Mouse (Mus musculus): ENCODE measurements around the gene Trim2.

The Trim2 gene

DNA sequence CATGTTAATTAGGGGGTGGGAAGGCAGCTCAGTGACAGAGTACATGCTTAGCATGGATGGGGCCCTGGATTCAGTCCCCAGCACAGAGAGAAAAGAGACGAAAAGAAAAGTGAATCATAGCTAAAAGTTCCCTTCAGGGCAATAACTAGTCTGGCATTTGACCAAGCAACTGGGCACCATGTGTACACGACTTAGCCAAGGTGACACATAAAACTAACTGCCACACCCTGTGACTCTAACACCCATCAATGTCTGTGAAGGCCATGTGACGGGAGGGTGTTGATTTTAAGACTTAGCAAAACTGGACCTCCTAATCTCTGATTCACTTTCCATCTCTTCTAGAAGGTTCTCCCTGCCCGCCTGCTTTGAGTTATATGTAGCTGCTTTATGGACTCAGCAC lies 12.2 kb upstream of the Trim2 start:
- no peak for DNase-seq

DNA sequence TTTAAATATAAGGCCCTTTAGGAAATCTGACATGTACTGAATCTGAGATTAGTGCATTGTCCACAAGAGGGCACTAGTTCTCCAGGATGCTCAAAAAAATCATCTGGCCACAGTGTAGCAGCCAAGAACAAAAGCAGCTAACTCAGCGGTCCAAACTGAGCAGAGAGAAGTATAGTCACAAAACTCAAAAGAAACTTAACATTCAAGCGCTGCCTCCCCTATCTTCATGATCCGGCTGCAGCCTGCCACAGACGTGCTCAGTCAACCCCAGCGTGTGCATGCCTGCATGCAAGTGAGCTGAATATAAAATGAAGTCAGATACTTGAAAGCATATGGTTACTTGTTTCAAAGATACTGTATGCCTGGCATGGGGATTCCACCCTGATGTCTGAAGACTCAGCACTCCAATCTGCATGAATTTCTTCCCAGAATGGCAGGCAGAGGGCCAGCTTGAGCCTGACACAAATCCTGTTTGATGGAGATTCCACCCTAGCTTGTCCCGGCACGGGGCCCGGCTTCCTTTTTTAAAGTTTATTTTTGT lies 8.0 kb upstream of the Trim2 start:
- DNase-seq = peak; percentile 59 to 61

DNA sequence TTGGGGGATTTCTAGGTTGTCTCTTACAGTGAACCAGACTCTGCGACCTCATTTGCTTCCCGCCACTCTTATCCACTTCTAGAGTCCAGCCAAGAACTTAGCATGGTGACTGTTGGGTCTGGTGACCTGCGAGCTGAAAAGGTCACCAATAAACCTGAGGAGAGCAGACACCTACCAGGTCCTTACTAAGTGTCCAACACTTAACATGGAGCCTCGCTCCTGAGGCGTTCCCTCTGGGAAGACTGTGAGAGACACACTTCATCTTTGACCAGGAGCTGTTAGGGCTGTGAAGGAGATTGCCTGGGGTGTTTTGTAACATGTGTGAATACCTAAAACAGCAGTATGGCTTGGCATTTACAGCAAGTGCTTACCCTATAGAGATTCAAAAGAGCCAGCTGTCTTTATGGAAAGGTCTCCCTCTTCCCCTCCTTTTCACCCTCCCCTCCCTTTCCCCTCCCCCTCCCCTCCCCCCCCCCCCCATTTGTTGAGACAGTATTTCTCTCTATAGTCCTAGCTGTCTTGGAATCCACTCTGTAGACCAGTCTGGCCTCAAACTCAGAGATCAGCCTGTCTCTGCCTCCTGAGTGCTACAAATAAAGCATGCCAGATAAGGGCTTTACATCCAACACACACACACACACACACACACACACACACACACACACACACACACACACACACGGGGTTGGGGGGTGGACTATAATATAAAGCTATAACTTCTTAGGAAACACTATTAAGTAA lies 7.3 kb upstream of the Trim2 start:
- no peak for DNase-seq

DNA sequence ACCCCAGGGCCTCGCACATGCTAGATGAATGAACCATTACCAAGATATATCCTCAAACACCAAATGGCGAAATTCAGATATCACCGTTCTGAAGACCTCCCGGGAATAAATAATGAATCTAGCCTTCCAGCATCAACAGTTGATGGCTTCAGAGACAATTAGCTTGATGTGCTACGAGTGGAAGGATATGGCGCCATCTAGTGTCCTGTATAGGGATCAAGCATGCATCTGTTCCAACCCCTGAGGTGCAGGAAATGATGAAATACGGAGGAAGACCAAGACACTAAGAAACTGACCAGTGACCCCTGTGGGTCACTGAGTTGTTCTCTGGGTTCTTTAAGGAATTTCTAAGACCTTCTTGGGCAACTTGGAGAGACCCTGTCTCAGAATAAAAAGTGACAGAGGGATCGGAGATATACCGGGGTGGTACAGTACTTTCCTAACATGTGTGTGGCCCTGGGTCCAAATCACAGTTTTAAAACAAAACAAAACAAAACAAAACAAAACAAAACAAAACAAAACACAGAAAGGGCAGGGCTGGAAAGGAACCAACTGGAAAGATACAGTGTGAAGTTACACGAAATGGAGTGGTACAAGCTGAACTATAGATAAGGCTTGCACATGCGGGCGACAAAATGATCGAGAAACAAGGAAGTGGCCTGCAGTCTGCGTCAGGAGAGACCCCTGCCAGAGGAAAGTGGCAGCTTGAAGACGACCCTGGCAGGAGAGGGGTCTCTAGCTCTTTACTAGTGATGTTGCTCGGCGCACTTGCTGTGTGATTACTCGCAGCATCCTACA lies 6.5 kb upstream of the Trim2 start:
- peak; percentile 73 to 76 for DNase-seq

DNA sequence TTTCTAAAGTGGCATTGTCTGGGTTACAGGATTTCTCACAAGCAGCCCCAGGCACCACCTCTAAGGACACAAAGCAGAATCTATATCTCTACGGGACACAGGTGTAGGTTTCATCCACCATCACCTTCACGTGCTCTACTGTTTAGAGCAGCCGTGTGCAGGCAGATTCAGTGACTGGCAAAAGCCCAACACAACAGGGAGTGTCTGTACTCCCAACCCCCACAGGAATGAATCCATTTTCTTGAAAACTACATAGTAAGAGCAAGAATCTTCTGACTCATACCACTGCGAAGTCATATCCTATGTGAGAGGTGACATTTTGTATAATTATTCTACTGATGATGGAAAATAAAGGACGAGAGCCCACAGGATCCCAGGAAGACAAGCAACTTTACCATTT lies 5.6 kb upstream of the Trim2 start:
- no peak for DNase-seq

DNA sequence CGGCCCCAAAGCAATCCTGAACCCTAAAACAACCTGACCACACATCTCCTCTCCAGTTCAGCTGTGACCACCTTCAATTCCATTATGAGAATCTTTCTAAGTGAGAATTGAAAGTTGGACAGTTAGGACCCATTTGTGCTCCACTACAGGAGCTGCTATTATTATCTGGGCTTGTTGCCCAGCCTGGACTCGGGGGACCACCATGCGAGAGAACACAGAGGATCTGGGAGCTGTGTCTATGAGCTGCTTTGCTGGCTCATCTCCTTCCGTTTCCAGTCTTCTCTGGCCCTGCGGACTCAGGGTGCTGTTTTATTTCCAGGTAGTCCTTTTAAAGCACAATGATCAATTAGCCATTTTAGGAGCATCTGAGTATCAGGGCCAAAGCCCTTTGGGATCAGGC lies 839 bp upstream of the Trim2 start:
- no peak for DNase-seq

DNA sequence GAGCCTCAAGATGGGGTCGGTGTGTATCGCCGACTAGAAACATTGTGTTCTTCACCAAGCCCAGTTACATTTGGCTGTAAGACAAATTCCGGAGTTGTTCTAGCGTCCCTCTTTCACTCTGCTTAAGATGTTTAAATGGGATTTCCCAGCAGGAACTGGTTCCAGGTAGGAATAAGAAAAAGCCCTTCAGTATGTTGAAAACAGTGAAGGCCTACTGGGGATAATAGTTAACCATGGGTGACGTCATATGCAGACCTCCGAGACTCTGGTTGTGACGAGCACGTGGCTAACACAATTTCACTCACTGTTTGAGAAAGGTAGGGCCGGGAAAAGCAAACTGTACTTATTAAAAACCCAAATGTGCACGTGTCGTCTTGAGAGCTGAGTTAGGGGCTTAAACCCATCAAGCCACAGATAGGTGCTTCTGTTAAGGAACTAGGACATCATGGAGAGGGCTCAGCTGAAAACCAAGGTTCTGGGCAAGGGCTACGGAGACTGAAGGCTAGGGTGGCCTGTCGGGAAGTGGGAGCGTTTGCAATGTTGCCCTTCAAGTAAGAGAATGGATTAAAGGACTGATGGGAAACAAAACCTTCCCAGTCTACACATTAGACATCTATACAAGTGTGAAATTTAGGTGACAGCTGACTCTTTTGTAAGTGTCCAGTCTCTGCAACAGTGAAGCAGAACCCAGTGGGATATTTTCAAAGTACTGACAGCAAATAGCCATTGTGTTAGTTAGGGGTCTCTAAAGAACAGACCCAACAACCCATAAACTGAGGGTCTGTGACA lies 761 bp downstream of the Trim2 start:
- no peak for DNase-seq

DNA sequence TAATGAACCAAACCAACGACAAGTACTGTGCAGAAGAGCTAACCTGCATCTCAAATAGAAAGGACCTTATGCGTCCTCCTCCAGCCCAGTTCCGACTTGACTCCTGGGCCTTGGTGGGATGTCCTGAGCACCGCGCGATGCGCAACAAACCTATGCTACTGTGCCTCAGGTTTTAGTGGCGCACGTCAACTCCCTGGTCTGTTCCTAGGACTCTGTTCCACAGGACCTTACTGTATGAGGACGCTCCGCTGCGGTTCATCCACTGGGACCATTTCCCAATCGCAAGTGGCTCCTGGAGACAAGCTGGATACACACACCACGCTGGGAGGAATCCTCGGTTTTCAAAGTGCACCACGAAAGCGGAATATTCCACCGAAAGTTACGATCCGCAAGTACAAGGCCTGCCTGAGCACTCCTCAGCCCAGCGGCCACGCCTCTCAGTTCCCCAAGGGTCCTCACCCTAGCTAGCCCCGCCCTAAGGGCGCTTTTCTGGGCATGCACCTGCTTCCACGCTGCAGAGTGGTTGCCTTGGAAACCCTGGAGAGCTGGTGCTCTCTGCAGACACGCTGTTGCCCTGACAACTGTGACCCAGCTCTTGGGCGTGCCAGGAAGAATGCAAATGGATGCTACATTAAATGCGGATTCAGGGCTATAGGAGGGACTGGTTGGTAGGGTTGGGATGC lies 1.5 kb downstream of the Trim2 start:
- peak; percentile 51 to 66 for DNase-seq

DNA sequence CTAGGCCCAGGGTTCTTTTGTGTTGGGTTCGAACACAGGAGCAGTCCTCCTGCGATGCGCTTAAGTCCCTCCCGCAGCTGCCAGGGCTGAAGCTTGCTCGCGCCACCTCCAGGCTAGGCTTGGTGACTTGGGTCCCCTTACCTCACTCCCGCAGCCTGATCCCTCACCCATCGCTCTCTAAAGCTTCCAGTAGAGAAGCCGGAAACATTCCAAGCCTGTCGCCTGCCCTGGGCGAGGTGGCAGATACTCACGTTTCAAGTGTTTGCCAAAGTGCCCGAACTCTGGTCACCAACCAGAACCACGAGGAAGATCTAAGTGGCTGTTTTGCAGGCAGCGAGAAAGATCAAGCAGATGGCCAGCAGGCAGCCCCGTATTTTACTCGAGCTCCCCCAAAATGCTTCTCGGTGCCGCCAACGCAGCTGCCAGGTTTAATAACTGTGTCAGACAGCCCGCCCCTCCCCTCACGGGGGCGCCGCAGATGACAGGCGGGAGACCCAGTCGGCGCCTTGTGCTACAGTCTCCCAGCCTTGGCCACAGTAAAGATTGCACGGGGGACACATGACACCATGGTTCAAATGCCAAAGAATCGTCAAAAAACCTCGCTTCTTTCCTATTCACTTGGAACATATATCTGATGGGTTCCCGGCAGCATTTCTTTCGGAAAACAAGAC lies 2.2 kb downstream of the Trim2 start:
- DNase-seq = peak; percentile 50 to 59

DNA sequence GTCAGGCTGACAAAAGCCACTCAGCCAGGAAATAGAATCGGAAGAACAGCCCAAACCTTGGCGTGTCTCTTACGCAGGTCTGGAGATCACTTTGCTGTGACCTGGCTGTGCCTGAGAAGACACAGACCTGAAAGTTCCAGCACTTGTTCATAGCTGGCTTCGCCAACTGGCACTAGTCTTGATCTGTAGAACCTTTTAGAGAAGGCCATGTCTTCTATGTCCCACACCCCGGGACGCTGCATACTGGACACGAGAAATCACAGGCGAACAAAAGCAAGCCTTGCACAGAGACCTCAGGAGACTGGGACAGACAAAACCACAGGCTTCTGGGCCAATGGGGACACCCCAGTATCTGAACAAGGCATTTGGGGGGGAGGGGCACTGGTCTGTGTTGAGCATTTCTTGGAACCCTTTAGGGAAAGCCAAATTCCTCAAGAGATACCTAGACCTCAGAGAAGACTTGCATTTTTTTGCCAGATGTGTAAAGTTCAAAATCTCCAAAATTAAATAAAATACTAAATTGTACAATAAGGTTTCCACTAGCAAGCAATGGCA lies 3.2 kb downstream of the Trim2 start:
- DNase-seq = no peak

DNA sequence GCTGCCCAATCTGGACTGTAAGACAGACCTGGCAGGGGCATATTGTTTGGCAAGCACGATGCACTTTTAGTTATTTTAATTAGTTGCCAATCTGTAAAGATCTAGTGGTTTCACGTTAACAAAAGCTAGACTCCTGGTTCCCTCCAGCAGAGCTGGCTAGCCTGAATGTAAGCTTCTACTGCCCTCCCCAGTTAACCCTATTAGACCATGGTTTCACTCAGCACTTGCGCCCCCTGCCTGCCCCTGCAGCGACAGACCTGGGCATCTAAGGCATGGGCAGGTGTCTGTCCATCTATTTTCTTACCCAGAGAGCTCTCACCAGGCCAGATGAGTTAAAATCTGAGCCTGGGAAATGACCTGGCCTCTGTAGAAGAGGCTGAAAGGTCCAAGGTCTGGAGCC lies 4.4 kb downstream of the Trim2 start:
- peak; percentile 33 to 42 for DNase-seq

DNA sequence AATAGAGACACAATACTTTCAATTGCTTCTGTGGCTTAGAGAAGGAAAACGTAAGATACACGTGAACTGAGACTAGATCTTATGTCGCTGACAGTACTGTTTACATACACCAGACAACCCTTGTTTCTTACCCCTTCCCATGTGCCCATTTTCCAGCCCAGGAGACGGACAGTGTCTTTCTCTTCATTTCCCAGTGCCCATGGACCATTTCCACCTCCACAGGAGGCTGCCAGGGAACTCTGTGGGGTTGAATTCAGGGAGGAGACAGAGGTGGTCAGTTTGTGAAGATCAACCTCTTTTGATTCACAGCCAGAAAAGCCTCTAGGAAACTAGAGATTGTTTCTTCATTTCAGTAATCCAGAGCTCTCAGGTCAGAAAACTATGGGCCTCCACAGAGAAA lies 5.0 kb downstream of the Trim2 start:
- no peak for DNase-seq

DNA sequence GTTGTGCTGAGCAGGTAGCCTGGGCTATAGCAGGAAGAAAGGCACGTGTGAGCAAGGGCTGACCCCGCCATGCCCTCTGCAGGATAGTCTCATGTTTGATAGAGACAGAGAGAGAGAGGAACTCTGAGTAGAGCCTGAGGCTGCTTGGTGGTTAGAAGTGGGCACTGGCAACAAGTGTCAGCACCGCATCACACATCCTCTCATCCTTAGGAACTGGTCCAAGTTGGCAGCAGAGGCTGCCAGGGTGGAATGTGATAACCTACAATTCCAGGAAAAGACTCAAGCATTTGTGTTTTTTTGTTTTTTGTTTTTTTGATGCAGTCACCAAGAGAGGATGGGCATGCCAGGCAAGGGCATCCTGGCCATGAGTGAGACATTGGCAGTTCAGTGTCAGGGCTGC lies 8.5 kb downstream of the Trim2 start:
- DNase-seq = no peak

DNA sequence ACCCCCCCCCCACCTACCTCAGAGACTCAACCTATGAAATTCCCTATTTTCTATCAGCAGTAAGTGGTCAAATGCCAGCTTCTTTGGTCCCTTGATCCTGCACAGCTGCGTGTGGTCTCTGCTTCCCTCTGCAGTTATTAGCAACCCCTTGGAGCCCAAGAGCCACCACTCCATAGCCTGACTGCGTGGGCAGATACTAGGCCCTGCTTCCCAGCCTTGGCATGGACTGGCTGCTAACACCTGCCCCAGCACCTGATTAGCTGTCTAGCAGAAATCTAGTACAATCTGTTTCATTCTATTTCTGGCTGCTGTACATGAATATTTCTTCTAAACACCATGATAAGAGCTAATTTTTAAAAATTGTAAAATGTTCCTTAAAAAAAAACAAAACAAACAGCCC lies 10.0 kb downstream of the Trim2 start:
- peak in 1 of 2 experiments; percentile 37 for DNase-seq

DNA sequence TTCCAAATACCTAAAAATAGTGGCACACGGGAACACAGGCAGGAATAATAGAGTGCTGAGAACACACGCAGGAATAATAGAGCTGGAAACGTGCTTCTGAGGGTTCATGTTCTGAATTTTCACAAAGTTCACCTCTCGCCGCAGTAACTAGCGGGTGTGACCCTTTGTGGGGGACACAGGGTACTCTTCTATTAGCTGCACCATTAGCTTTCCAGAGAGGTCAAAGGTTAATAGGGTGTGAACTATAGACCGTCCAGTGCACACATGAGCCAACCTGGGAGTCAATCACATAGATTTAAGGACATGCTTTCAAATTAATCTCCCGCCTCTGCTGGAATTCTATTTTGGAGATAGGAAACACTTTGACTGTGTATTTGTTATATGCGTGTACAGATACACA lies 11.9 kb downstream of the Trim2 start:
- no peak for DNase-seq

DNA sequence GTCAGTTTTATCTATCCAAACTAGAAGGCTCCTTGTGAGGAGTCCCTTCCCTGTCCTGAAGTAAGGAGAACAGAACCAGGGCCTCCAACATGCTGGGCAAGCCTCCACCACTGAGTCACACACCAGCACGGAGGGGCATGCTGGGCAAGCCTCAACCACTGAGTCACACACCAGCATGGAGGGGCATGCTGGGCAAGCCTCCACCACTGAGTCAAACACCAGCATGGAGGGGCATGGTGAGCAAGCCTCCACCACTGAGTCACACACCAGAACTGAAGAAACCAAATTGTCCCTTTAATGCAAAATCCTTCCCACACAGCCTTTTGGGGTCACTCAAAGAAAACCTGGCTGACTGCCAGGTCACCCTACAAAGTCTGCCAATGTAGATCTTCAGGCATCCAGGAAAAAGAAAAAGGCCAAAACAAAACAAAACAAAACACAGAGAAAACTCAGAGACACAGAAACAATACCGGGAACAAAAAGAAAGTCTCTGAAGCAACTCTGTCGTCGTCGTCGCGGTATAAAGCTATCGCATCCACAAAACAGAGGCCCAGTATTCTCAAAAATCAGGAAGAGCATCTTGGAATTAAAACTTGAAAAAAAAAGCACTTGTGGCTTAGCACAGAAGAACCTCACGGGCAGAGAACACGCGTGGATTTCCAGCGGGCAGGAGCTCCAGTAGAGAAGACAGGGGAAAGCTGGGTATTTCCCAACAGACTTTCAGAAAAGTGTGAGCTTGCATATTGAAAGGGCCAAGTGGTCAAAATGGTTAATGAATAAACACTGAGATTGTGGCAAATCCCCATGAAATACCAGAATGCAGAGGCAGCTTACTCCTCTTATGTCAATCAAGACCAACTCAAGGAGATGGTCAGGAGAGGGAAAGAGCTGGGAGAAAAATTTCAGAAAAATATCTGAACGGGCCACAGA lies 12.7 kb downstream of the Trim2 start:
- no peak for DNase-seq

DNA sequence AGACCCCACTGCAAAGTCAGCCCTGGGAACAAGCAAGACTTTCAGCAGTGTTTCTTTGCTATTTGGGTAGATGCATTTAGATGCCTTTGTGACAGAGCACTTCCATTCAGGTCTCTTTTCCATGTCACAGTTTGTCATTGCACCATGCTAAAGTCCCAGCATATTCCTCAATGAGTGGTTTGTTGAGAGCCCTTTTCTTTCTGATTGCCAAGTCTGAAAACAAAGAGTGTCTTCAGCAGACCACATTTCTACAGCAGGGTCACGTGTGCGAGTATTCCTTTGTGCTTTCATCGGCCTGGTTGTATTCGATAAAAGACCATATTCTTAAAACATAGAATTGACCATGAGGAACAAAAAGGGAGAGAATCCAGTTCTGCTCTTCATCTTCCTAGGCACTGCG lies 14.4 kb downstream of the Trim2 start:
- DNase-seq = no peak

DNA sequence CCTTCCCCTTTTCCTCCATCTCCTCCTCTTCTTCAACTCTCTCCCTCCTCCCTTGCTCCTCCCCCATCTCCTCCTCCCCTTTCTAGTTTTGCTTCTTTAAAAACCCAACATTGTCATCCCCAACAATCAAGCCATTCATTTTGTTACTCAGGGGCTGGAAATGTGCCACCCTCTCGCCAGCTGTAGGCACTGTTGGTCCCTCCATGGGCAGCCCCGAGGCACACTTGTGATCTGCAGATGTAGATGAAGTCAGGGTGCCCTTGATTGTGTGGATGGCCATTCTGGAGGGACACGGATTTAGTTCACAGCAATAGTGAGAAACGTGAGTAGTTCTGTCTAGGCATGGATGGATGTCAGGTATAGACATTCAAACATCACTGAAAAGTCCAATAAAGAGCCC lies 17.7 kb downstream of the Trim2 start:
- DNase-seq = no peak

DNA sequence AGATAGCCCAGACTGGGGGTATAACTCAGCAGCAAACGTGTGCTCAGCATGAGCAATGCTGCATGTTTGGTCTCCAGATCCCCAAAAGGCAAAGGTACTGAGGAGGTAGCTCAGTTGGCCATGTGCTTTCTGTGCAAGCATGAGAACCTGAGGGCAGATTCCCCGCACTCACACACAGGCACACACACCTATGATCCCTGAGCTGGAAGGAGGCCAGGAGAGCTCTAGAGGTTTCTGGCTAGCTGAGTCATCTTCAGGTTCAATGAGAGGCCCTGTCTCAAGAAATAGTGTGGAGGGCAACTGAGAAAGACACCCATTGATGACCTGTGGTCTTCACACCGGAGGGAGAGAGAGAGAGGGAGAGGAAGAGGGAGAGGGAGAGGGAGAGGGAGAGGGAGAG lies 19.4 kb downstream of the Trim2 start:
- no peak for DNase-seq

DNA sequence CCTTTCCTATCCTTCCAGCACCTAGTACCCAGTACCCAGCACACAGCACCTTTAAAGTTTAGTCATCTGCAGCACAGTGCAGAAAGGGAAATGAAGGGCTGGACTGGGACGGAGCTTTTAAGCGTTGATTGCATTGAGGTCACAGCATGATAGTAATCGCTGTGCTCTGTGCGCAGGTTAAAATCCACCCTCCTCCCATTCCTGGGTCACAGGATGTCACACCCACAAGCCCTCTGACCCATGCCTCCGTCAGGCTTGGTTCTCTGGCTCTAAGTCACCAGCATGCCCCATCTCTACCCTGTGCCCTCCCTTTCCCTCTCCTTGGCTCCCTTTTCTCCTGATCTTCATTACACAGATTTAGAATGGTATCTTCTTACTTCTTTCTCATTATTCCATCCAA lies 20.4 kb downstream of the Trim2 start:
- no peak for DNase-seq

DNA sequence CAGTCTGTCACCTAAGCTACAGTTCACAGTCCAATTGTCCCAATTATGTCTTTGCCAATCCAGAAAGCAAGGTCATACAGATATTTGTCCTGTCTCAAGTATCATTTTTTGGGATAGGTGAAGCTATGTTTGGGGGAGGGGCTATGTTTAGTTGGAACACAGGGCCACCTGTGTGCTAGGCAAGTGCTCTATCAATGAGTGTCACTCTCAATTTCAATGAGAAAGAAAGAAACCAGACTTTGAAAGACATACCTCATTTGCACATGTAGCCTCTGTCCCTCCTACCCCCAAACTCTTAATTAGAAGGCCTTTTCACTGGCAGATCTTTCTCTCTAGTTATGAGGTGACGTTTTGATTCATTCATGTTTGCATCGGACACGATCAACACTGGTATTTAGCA lies 21.9 kb downstream of the Trim2 start:
- DNase-seq = no peak
